Mouse (Mus musculus): ENCODE measurements around the gene Sdcbp2. TPM values are rescaled to one million over a fixed set of nuclear protein-coding genes. Genes with fewer than 3 reads are reported as not detected.

Sdcbp2 gene
- polyA plus RNA-seq, 1 experiment from 2014 or later, result 1.6 TPM

DNA sequence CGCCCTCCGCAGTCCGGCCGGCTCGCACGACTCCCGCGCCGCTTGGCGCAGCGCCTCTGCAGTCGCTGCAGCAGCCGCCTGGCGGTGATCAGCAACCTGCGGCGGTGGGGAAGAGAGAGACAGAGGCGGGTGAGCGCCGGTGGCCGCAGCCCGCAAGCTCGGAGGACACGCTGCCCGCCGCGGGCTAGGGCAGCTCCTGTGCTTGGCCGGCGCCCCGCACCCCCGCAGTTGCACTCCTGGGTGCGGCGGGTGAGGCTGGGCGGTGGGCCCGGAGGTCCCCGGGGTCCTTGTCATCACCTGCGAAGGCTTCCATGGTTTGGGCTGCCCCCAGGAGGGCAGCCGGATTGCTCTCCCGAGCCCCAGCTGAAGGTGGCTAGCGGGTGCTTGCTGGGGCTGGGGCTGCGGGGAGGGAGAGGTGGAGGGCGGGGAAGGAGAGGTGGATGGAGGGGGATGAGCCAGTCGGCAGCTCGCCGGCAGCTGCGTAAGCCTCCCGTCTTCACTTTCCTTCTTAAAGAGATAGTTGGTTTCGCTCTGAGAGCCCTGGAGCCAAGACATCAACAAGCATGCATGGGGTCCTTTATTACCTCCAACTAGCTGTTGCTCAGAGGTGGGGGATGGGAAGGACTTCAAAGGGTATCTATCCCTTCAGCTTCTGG lies 59.9 kb downstream of the Sdcbp2 start, which contains the start of gene Snph:
Gene Snph (minus strand): TSS at position 435 of the 656 bp plus-strand sequence.
- peaks cover 6% of the 10 kb centered on the region; the same call in 1 of the 2 replicates for H3K4me1 ChIP-seq
- peak within 1 kb of the TSS; percentile 79 for H3K9ac ChIP-seq
- H3K4me2 ChIP-seq, result peak within 1 kb of the TSS; percentile 99
- H3K36me3 ChIP-seq, result no peaks in the 10 kb centered on the region
- WGBS, result under 1% methylated on average over 46 of the region's 47 CpGs
- peak within 1 kb of the TSS; percentile 70 for H3K4me3 ChIP-seq
- H3K27ac ChIP-seq (replicated peaks), result no peak within 1 kb of the TSS
- no peaks in the 10 kb centered on the region for H3K9me3 ChIP-seq
- peak; percentile 28; the same call in 1 of the 2 replicates for ATAC-seq (ENCODE audit: extremely low read depth, insufficient number of reproducible peaks, low FRiP score, low TSS enrichment)
- peaks cover 52% of the 10 kb centered on the region for H3K27me3 ChIP-seq (replicated peaks)

DNA sequence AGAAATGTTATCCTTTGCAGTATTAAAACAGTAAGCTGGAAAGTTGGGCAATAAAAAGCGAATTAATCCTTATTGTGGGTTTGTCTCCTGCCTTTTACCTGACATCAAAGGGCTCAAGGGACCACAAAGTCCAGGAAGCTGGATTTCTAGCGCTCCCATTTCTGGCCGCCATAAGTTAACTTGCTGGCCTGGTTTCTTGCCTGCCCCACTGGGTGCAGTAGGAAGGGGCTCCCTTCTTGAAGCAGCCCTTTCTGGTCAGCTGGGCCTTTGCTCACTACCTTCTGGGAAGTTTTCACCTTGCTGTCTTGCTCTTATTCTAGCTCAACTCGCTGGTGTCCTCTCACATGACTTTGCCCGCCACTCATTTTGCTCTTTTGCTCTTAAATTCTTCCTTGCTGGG lies 60.6 kb downstream of the Sdcbp2 start:
- peaks cover 52% of the 10 kb centered on the region for H3K27me3 ChIP-seq (replicated peaks)

DNA sequence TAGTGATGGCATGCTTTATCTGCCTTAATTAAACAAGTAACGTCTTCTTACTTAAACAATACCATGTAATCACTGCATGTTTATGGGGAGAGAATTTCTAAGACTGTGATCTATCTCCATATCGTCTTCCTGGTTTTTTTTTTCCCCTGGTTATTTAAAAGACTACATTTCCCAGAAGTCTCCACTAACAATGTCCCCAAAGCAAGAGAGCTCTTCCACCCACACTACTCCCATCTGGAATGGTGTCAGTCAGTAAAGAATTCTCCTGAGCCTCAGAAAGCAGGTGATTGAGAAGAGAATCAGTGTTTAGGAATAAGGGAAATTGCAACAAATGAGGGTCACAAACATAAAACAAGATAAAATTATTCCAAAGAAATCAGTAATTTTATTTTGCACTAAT lies 62.5 kb downstream of the Sdcbp2 start:
- Histone ChIP-seq H3K27ac (replicated peaks) (no peak overlapping the region), H3K4me1 (peaks cover 6% of the 10 kb centered on the region; the same call in 1 of the 2 replicates), H3K9ac (no peak overlapping the region), H3K36me3 (no peaks in the 10 kb centered on the region), H3K27me3 (replicated peaks) (peaks cover 44% of the 10 kb centered on the region), H3K4me3 (no peak overlapping the region), H3K9me3 (no peaks in the 10 kb centered on the region), H3K4me2 (no peak overlapping the region)
- ATAC-seq (ENCODE audit: extremely low read depth, insufficient number of reproducible peaks, low FRiP score, low TSS enrichment), result no peak
- WGBS, result 29% methylated on average over 2 of the region's 2 CpGs

More for the DNA sequence above, 60.6 kb downstream of the Sdcbp2 start:
- Histone ChIP-seq H3K9ac (no peak overlapping the region), H3K36me3 (no peaks in the 10 kb centered on the region), H3K27ac (replicated peaks) (no peak overlapping the region), H3K4me2 (no peak overlapping the region), H3K4me3 (no peak overlapping the region), H3K9me3 (no peaks in the 10 kb centered on the region), H3K4me1 (peaks cover 6% of the 10 kb centered on the region; the same call in 1 of the 2 replicates)
- ATAC-seq (ENCODE audit: extremely low read depth, insufficient number of reproducible peaks, low FRiP score, low TSS enrichment), result no peak
- 49% methylated on average over 5 of the region's 5 CpGs for WGBS

DNA sequence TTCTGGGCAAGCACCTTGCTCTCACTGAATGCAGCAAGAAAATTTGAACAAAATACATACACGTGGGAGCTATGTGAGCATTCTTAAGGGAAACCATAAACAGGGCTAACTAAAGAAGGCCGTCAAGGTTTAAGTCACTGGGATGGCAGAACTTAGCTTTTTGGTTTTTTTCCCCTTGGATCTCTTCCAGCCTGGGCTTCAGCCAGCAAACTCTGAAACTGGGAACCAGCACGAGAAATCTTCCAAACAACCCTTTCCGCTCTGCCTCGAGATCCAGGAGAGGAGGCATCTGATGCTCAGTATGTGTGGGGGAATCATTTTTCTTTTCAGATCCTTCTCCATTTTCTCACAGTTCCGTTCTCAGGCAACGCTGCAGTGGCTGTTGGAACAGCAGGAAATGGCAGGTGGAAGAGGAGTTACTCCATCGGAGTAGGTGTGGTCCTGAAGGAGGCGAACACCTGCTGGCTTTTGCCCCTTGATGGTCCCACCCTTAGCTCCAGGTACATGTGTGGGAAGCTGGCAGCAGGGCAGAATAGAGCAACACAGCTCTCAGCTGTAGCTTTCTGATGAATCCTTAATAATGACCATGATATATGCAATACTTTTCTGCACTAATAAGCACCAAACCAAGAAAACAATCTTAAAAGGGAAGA lies 63.1 kb downstream of the Sdcbp2 start:
- no peak overlapping the region for H3K27ac ChIP-seq (replicated peaks)
- no peak overlapping the region for H3K4me3 ChIP-seq
- peaks cover 6% of the 10 kb centered on the region; the same call in 1 of the 2 replicates for H3K4me1 ChIP-seq
- H3K27me3 ChIP-seq (replicated peaks), result peaks cover 38% of the 10 kb centered on the region
- no peak overlapping the region for H3K9ac ChIP-seq
- no peak overlapping the region for H3K4me2 ChIP-seq
- no peaks in the 10 kb centered on the region for H3K9me3 ChIP-seq
- no peaks in the 10 kb centered on the region for H3K36me3 ChIP-seq
- WGBS, result 62% methylated on average over 9 of the region's 9 CpGs
- no peak for ATAC-seq (ENCODE audit: extremely low read depth, insufficient number of reproducible peaks, low FRiP score, low TSS enrichment)

DNA sequence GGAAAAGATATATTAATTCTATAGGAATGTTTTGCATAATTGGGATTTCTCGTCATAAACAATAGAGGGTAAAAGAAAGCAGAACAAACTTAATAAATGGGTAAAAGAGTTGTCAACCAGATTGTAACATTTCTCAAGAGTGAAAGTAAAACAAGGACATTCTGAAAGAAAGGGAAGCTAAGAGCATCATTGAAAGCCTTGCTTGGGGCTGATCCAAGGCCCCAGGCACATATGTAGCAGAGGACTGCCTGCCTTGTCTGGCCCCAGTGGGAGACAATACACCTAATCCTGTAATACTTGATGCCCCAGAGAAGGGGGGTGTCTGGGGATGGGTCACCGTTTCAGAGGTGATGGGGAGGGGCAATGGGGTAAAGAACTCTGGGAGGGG lies 63.6 kb downstream of the Sdcbp2 start:
- H3K4me2 ChIP-seq, result no peak overlapping the region
- peaks cover 33% of the 10 kb centered on the region for H3K27me3 ChIP-seq (replicated peaks)
- no peaks in the 10 kb centered on the region for H3K9me3 ChIP-seq
- whole genome bisulfite sequencing, result 68% methylated on average over 2 of the region's 2 CpGs
- no peaks in the 10 kb centered on the region for H3K36me3 ChIP-seq
- no peak overlapping the region for H3K9ac ChIP-seq
- H3K4me1 ChIP-seq, result peaks cover 6% of the 10 kb centered on the region; the same call in 1 of the 2 replicates
- H3K4me3 ChIP-seq, result no peak overlapping the region
- no peak for ATAC-seq (ENCODE audit: extremely low read depth, insufficient number of reproducible peaks, low FRiP score, low TSS enrichment)
- no peak overlapping the region for H3K27ac ChIP-seq (replicated peaks)

Other genes with a start within 250 kb of the Sdcbp2 start
- gene 4921509C19Rik, start 96.5 kb upstream of the Sdcbp2 start, polyA plus RNA-seq (2015; fragmentation: Nextera tagmentation; extraction: Ambion mirVana), result not detected in 2 replicates
- gene Nsfl1c, start 78.4 kb upstream of the Sdcbp2 start, polyA plus RNA-seq (2015; fragmentation: Nextera tagmentation; extraction: Ambion mirVana), result 149 and 171 TPM in 2 replicates
- gene Fkbp1a, start 30.1 kb upstream of the Sdcbp2 start, polyA plus RNA-seq (2015; fragmentation: Nextera tagmentation; extraction: Ambion mirVana), result 657 and 732 TPM in 2 replicates
- 0.31 and 0.37 TPM in 2 replicates for gene Snph, start 60.0 kb downstream of the Sdcbp2 start, polyA plus RNA-seq (2015; fragmentation: Nextera tagmentation; extraction: Ambion mirVana)
- gene Rad21l, start 95.9 kb downstream of the Sdcbp2 start, polyA plus RNA-seq (2015; fragmentation: Nextera tagmentation; extraction: Ambion mirVana), result not detected in 2 replicates
- 1.8 and 3.1 TPM in 2 replicates for gene Tmem74b, start 129.4 kb downstream of the Sdcbp2 start, polyA plus RNA-seq (2015; fragmentation: Nextera tagmentation; extraction: Ambion mirVana)
- gene Psmf1, start 171.6 kb downstream of the Sdcbp2 start, polyA plus RNA-seq (2015; fragmentation: Nextera tagmentation; extraction: Ambion mirVana), result 27.9 and 28.0 TPM in 2 replicates